Mouse (Mus musculus): Measurements from ENCODE around the gene Gm42669.
A peak's percentile ranks its signal among the peaks of the same experiment; 100 is the strongest.

The Gm42669 gene

DNA sequence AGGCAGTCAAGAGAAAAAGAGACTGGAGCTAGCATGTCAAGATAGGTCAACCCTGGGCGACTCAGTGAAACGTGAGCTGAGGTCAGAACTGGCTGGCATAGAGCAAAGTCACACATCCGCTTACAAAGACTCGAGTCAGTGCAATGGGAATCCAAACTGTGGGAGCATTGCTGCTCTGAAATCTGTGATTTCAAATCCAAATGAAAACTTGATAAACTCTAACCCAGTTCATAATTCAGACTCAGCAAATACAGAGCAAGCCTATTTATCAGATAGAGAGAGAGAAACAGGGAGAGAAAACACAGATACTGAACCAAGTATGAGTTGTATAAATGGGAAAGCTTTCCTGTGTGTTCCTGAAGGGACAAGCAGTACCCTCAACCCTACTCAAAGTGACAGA, at the start of gene Gm42669:
TSS of gene Gm42669 (plus strand) at position 301 of the 400 bp plus-strand sequence.
- no peak for DNase-seq (ENCODE audit: low spot score)

DNA sequence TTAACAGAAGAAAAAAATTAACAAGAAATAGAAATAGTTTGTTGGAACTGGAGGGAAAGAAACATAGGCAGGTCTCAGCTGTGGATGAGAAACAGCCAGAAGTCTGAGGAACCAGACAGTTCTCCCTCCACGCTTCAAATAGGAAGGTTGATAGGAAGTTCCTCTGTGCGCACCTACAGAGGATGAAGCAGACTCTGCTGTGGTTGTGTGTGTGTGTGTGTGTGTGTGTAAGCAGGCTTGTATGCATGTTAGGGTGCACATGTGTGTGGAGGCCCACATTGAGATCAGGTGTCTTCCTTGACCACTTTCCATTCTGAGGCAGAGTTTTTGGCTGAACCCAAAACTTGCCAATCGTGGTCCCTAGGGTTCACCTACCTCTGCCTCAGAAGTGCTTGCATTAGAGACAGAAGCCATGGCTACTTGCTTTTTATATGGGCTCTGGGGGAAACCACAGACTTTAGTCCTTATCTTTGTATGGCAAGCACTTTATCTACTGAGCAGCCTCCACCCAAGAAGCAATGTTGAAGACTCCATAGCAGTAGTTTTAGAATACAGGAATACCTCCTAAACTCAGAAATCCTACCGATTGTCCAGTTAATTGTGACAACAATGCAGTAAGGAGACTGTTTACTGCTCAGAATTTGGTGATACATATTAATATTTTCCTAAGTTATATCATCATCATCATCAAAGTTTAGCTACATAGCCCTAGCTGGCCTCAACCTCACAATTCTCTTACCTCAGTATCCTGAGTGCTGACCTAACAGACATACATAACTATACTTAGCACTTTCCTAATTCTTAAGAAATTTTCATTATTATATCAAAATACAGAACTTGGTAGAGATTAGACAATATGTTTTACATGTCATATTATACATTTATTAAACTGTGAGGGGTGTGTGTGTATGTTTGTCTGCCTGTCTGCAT, 45.0 kb upstream of the Gm42669 start:
- DNase-seq (ENCODE audit: low spot score): no peak

DNA sequence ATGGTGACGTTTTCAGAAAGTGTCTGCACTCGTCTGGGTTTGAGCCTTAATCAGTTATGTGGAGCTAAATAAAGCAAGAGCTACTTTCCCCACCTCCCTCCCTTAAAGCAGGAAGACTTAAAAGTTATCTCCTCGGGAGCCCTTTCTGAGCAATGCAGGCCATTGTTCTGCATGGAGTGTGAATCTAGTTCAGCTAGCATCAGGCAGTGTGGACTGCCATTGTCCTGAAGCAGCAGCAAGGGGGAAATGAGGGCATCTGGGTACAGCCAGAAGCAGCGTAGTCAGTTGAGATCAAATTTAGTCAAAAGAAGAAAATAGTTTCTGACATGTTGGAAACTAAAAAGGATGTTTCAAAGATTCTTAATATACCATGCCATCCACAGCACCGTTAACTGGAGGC, 40.9 kb upstream of the Gm42669 start:
- DNase-seq (ENCODE audit: low spot score): no peak

DNA sequence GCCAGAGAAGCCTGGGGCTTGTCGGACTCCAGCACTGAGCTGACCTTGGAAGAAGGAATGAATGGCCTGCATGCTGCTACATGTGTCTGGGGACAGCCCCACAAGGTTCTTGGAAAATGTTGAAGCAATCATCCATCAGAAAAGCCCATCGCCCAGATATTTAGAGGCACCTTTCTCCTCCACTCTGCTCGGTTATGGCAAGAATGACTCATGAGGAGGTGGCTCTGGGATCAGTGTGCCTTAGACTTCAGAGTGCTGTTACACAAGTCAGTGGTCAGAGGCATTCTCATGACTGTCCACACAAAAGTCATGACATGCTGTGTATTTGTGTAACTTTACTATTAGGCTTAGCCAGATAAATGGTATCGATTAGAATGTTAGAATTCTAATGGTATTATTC, 40.3 kb upstream of the Gm42669 start:
- no peak for DNase-seq (ENCODE audit: low spot score)

DNA sequence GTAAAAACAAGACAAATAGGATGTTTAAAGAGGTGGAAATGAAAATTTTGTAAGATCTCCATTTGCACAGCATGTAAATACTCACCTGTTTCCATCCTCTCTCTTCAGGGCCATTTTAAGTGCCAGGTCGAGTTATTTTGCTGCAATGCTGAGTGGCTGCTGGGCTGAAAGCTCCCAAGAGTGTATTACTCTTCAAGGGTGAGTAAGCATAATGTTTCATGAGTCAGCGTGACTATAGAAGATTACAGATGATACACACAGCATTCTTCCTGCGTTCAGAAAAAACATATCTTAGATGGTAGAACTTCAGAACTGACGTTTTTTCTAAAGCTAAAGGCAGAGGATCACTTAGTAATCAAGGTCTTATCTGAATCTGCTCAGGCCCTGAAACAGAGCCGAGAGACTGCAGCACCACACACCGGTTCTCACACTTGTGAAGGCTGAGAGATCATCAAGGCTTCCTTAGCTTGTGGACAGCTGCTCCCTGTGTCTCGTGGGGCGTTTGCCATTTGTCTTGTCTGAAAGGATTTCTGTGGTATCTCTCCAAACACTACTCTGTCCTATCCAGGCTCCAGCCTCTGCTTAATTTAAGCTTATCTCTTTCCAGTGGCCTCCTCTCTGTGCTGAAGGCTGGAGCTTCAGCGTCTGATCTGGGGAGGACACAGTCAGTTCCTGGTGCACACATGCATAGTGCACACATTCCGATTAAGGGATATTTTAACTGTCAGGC, 36.7 kb upstream of the Gm42669 start:
- DNase-seq (ENCODE audit: low spot score): no peak

DNA sequence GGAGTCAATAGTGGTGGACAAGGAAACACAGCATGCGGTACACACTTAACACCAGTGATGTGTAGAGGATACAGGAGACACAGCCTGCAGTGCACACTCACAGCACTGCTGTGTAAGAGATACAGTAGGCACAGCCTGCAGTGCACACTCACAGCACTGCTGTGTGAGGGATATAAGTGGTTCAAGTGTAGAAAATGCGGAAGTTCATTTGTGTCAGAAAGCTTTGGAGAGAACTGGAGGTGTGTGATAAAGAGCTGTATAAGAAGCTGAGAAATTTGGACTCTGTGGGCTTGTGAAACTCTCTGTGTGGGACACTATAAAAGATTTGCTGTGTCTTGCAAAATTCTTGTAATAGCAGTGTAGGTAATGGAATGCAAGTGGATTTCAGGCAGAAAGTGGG, 27.2 kb upstream of the Gm42669 start:
- DNase-seq (ENCODE audit: low spot score): no peak

DNA sequence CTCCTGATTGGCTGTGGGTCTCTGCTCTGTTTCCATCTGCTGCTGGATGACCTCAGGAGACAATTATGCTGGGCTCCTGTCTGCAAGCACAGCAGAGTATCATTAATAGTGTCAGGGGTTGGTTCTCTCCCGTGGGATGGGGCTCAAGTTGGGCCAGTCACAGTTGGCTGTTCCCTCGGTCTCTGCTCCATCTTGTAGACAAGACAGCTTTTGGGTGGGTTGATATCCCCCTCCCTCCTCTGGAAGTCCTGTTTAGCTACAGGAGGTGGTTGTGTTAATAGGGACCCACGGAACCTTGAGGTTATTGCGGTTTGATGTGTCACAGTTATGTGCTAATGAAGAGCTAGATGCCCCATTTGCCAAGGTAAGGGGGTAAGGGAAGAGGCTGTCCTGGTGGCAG, 18.4 kb upstream of the Gm42669 start:
- no peak for DNase-seq (ENCODE audit: low spot score)

DNA sequence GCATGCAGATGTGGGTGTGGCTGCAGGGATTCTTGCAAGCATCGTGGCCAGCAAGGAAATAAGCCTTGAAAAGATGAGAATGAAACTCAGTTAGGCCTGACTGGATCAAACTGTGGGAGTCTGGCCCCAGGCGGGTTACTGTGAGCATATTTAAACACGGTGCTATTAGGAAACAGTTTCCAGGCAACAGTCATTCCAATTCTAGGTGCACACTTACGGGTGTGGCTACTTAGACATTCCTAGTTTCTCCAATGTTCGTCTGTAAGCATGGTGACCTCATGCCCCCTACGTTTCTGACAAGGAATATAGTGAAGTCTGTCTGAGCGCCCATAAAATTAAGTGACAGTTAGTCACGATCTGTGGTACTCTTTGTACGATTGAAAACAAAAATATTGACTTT, 16.4 kb upstream of the Gm42669 start:
- no peak for DNase-seq (ENCODE audit: low spot score)

DNA sequence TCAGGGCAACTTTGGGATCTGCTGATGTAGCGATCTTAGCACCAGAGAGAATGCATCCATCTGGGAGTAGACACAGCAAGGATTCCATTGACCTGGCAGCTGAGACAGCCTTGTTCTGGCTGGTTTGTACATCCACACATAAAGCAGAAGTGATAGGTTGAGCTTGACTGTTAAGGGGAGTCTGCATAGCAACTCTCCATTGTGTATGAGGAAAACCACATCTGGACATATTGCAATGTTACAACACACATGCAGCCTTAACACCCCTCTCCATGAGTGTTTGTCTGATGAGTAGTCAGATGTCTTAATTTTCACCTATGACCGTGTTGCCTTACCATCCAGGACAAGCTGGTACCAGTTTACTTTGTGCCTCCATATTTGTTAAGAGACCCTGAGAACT, 14.9 kb upstream of the Gm42669 start:
- DNase-seq (ENCODE audit: low spot score): no peak

DNA sequence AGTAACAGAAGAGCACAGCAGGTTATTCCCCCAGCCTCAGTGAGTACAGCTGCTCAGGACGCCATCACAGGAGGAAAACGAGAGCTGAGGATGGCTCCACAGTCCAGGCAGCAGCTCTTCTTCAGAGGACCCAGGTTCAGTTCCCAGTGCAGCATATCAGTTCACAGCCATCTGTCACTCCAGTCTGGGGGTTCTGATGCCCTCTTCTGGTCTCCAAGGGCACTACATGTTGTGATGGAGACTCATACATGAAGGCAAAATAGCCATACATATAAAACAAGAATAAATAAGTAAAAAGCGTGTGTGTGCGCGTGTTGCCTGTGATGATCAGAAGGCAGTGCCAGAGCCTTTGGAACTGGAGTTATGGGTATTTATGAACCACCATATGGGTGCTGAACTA, 12.7 kb upstream of the Gm42669 start:
- no peak for DNase-seq (ENCODE audit: low spot score)

DNA sequence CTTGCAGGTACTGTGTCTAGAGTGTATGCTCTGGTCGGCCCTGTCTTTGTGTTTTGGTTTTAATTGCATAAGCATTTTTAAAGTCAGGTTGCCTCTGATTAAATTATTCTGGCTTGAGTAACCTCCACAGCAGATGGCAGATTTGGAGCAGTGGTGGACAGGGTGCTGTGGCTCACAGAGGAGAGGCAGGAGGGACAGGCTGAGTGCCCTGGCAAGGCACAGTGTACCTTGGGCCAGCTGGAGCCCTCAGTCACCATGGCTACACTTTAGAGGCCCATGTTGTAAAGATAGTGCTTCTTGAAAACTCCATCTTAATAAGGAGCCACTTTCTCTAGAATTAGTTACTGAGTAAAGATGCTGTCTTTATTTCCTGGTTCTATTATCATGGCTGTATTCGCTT, 11.4 kb upstream of the Gm42669 start:
- no peak for DNase-seq (ENCODE audit: low spot score)

DNA sequence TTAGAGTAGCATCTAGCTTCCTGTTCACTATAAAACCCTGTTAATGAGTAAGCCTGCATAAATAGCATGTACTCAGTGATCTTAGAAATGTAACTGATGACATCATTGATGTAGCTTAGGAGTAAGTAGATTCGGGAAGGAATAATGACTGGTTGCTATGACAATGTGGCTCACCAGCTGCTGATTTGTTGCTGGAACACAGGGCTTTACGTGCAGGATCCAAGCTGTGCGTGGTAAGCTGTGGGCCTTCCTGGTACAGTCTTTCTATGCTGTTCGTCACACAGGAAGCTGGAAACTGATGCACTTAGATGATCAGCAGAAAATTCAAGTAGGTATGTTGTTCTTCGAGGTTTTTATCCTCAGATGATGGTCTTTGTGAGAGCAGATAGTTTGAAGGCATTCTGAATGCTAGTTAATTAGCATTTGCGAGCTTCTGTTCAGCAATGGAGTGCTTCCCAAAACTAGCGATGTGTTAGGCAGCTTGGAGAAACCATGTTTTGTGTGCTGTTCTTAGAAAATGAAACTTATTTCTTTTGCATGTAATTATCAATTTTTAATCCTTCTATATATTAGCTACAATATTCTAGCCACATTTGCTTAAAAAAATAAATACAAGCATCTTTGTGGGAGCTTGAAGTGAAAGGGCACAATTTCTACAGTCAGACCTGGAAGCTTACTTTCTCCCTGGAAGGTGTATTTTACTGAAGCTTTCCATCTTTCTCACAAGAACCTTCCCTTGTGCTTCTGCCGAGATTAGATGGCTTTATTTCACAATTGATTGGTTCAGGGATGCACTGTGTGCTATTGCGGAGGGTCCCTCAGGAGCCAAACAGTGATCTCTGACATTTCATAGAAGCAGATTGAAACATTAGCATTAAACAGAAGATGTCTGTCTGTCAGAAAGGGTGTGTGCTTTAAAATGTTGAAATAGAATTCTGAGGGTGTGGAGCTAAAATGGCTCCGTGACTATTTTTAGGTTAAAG, 9.6 kb upstream of the Gm42669 start:
- peak; percentile 74 for DNase-seq (ENCODE audit: low spot score)

DNA sequence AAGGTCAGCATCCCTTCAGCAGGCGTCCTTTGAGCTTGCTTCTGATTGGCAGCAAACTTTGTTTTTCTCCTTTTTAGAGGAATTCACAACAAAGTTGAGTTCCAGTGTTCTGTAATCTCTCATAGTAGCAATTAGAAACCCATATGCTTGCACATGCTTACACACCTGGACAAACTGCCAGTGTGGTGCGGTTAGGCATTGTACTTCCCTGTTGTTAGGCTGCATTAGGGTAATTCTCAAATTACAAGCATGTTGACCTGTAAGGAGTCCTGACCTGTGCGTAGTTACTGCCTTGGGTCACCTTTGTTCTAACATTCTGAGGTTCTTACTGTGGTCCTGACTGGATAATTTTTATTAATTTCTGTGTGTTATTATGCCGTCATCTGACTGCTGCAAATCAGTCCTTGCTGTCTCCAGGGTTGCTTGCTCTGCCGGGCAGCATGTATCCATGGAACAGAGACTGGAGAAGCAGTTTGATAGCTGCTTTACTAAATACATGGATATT, 8.6 kb upstream of the Gm42669 start:
- no peak for DNase-seq (ENCODE audit: low spot score)

DNA sequence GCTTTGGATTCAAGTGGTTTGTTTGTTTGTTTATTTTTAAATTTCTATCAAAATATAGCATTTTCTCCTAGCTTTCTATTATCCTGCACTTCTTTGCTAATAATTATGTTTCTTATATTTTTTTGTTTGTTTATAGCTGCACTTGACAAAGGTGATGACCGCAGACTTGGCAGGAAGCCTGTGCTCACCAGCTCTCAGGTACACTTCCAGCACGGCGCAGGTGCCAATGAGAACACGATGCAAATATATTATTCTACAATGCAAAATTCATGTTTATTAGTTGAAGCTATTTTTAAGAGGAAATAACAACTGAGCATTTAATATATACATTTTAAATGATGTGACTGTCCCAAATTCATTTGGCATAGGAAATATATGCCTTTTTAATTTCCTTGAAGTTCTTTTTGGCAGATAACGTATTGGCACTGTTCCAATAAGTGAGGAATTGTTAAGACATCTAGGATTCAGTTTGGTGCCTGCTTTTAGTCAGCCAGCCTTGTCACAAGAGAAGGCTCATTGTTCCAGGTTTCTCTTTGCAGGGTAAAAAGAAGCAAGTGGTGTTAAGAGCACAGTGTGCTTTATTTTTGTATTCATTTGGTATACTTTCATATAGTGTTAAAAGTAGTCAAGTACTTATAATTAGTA, 7.4 kb upstream of the Gm42669 start:
- DNase-seq (ENCODE audit: low spot score): no peak

DNA sequence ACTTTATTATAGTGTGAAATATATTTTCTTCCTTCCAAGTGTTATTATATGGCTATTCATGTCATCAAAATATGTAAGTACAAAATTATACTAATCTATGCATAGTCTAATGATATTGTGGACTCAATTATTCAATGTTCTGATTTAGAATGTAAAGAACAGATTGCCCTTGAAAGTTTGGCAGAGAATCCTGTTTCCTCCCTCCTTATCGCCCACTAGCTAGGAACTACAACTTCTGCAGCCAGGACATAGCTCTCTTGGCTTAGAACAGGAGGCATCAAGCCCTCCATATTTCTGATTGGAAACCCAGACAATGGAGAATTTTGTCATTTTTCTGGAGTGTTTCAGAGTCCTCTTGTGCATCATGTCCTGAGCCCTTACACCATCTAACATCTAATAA, 6.7 kb upstream of the Gm42669 start:
- no peak for DNase-seq (ENCODE audit: low spot score)

DNA sequence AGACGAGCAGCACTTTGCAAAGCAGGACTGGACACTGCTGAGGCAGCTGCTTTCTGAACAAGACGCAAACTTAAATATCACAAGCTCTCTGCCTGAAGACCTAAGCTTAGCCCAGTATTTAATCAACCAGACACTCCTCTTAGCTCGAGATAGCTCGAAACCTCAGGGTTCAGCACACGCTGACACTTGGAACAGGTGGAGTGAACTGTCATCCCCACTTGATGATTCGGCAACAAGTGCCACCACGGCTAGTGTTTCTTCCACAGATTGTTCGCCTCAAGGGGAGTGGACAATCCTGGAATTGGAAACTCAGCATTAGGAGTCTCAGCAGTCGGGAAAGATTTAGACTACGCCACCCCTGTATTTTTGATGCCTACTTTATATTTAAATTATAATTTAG, 3.1 kb downstream of the Gm42669 start:
- DNase-seq (ENCODE audit: low spot score): no peak

DNA sequence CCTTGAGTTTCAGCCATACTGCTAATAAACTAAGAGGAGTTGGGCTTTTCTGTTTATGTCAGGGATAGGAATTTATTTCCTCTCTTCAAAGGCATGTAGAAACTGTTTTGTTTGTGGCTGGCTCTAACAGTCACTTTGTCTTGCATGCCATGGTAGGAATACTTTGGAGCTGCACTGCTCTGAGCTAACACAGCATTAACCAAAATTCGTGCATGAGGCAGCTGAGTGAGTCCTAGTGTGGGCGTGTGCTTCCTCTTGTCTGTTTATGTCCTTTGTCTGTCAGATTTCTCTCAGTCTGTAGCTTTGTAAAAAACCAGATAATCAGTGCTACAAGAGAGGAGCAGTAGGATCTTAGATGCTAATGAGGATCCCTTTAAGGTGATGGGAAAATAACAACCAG, 3.9 kb downstream of the Gm42669 start:
- DNase-seq (ENCODE audit: low spot score): no peak

DNA sequence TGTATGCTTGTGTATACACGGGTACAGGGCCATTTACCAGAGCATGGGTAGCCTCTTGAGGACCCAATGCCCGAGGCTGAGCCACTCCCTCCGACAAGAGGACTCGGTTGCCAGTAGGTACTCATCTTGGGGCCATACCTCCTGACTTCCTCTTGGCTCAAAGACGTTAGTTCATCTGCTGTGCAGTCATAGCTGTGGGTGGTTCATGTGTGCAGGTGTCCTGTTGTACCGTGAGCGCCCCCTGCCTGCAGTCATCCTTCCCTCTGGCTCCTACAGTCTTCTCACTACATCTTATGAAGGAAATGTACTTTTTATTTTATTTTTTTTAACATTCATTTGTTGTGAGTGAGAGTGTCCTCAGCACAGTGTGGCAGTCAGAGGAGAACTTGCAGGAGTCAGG, 6.2 kb downstream of the Gm42669 start:
- DNase-seq (ENCODE audit: low spot score): no peak

DNA sequence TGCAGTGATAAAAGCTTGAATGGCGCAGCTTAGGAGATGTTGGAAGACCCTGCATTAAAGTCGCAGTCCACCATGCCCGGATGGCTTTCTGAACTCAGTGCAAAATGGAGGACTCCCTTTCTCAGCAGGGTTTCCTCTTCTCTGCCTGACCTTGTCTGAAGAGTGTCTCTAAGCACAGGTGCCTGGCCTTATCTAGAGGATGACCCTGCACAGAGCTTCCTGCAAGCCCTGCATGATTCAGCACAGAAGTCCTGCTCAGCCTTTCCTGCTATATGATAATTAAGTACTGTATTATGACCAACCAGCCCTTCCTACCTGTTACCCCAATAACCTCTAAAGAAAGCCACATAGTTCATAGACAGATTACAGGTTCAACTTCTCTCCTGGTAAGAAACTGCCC, 8.0 kb downstream of the Gm42669 start:
- no peak for DNase-seq (ENCODE audit: low spot score)

DNA sequence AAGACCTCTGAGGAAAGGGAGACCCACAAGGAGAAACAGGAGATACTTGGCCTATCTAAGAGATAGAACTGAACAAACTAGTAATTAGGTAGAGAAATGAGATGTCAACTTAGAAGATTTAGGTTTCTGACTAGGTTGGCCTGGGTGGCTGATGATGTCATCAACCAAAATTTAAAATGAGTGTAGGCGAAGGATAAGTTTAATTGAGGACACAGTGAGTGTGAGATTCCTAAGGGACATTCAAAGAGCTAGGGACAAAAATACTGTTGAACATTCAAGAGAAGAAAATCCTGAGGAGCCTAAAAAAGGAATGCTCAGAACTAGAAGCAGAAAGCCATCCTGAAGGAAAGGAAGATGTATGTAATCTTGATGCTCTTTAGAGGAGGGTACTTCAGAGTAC, 8.7 kb downstream of the Gm42669 start:
- no peak for DNase-seq (ENCODE audit: low spot score)

DNA sequence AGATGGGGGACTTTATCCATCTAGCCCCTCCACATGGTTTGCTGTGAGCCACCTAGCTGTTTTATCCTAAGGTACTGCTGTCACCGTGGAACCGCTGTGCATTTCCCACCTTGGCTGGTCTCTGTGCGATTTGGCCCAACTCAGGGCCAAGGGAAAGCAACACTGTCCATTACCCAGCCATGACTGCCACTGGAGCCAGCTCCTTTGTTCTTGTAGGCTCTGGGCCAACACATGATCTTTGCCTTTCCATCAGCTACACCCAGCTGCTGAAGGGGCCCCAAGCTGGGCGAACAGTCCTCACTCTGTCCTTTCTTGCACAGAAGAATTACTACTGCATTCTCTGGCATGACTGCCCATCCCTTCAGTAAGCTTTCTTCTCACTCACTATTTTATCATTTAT, 11.2 kb downstream of the Gm42669 start:
- DNase-seq (ENCODE audit: low spot score): no peak

DNA sequence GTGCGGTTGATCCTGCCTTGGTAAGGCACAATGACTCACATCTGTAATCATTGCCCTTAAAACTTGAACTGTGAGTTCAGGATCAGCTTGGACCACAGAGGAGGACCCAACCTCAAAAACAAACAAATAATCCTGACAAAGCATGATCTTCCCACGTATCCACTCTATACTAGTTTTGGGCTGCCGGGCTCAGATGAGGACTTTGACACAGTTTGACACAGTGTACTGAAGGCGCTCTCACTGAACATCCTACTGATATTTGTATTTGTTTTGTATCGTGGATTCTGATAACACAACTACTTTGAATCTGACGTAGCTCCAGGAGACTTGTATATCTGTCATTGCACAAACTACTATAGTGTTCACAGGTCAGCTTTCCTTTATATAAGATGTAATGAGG, 14.0 kb downstream of the Gm42669 start:
- no peak for DNase-seq (ENCODE audit: low spot score)
